Mouse (Mus musculus) erythroblast, embryonic 14.5 days (primary cell): Measurements from ENCODE around the gene Rcan1.

Source experiments
- GATA1 ChIP-seq: IDR thresholded peaks from 2 replicates; pipeline ENCODE4 v1.6.1; 2012; ENCODE audit warnings: low read length, inconsistent platforms, mixed read lengths
- TAL1 ChIP-seq: IDR thresholded peaks from 3 replicates; pipeline ENCODE4 v1.6.1; 2012; ENCODE audit warnings: low read length, inconsistent platforms, mixed read lengths

- no peak for TF ChIP-seq GATA1
- no peak for TF ChIP-seq TAL1
These were observed 2.2 kb upstream of the Rcan1 start for GRCm38 (mm10) chr16:92472898-92473297.
